Mouse (Mus musculus) layer of hippocampus, postnatal 36 days (tissue): ENCODE data around the gene Zfp568. TPM values are rescaled to one million over a fixed set of nuclear protein-coding genes. Genes with fewer than 3 reads are reported as not detected.
"Not testable (repeated sequence)": the region's sequence is repeated elsewhere in the genome, so short reads cannot be mapped to it uniquely, and the experiment has no call there.

Source experiments
- DNase-seq, 2 experiments: peaks; one replicate each; pipeline ENCODE4 v3.0.0; 2022
- total RNA-seq, 2 experiments: library from RNA; stranded (reverse); gene quantifications; 2 replicates each; pipeline ENCODE4 v1.2.3; 2021

The Zfp568 gene
- total RNA-seq: 1 to 10 TPM; 4.3 to 5.6 TPM

GRCm38 (mm10) chr7:29983690-29984380 lies at the start of gene Zfp568:
TSS of gene Zfp568 (plus strand) at chr7:29983955.
- DNase-seq: peak; percentile 87 to 90

GRCm38 (mm10) chr7:29938856-29939255 lies 44.9 kb upstream of the Zfp568 start:
- DNase-seq: no peak

GRCm38 (mm10) chr7:29941027-29941426 lies 42.7 kb upstream of the Zfp568 start:
- no peak for DNase-seq

- no peak for DNase-seq
These were observed 41.0 kb upstream of the Zfp568 start for GRCm38 (mm10) chr7:29942740-29943139.

GRCm38 (mm10) chr7:29943720-29944119 lies 40.0 kb upstream of the Zfp568 start:
- DNase-seq: no peak

GRCm38 (mm10) chr7:29944201-29944600 lies 39.6 kb upstream of the Zfp568 start:
- DNase-seq: no peak

- DNase-seq: no peak
These were observed 30.7 kb upstream of the Zfp568 start for GRCm38 (mm10) chr7:29953086-29953485.

GRCm38 (mm10) chr7:29953513-29954401 lies 30.0 kb upstream of the Zfp568 start, which contains the start of gene Zfp74:
TSS of gene Zfp74 (minus strand) at chr7:29954089.
- DNase-seq: peak; percentile 75 to 81

GRCm38 (mm10) chr7:29954731-29955130 lies 29.0 kb upstream of the Zfp568 start:
- DNase-seq: no peak

GRCm38 (mm10) chr7:29956257-29956656 lies 27.5 kb upstream of the Zfp568 start:
- no peak for DNase-seq

GRCm38 (mm10) chr7:29958125-29958724 lies 25.5 kb upstream of the Zfp568 start:
- no peak for DNase-seq

GRCm38 (mm10) chr7:29959004-29959403 lies 24.8 kb upstream of the Zfp568 start:
- DNase-seq: no peak

- DNase-seq: not testable (repeated sequence)
These were observed 18.5 kb upstream of the Zfp568 start for GRCm38 (mm10) chr7:29965115-29965810.

- DNase-seq: no peak
These were observed 13.1 kb upstream of the Zfp568 start for GRCm38 (mm10) chr7:29970686-29971085.

GRCm38 (mm10) chr7:29980761-29981160 lies 3.0 kb upstream of the Zfp568 start:
- DNase-seq: no peak

- no peak for DNase-seq
These were observed 2.3 kb upstream of the Zfp568 start for GRCm38 (mm10) chr7:29981455-29981854.

GRCm38 (mm10) chr7:29981860-29982259 lies 1.9 kb upstream of the Zfp568 start:
- DNase-seq: no peak

- DNase-seq: no peak
These were observed 1.4 kb upstream of the Zfp568 start for GRCm38 (mm10) chr7:29982341-29982740.

- DNase-seq: no peak
These were observed 824 bp upstream of the Zfp568 start for GRCm38 (mm10) chr7:29982931-29983330.

- DNase-seq: no peak
These were observed 440 bp upstream of the Zfp568 start for GRCm38 (mm10) chr7:29983340-29983689.

GRCm38 (mm10) chr7:29986101-29986500 lies 2.3 kb downstream of the Zfp568 start:
- DNase-seq: no peak

GRCm38 (mm10) chr7:29987551-29987950 lies 3.8 kb downstream of the Zfp568 start:
- DNase-seq: no peak

GRCm38 (mm10) chr7:29989031-29989430 lies 5.3 kb downstream of the Zfp568 start:
- DNase-seq: no peak
